Mouse (Mus musculus) spleen, adult 10 weeks (tissue): ENCODE measurements around the gene Olfr1113. TPM values are rescaled to one million over a fixed set of nuclear protein-coding genes. Genes with fewer than 3 reads are reported as not detected.

Source experiments
- polyA plus RNA-seq: library from polyadenylated mRNA; stranded (reverse); fragments of 350-450 nt; fragmentation: Illumina TruSeq; extraction: RNeasy Lipid Tissue Mini Kit (QIAGEN cat#74804); gene quantifications from one replicate; pipeline ENCODE4 v1.2.3, GENCODE M21; 2015; ENCODE audit warnings: low replicate concordance; ENCODE audit not compliant: insufficient read depth

Gene Olfr1113
- polyA plus RNA-seq, result not detected

GRCm38 (mm10) chr2:87208670-87209069 lies at the start of gene Olfr1113:
Olfr1113 (plus strand) TSS chr2:87208970.

GRCm38 (mm10) chr2:87187498-87187897 lies 21.3 kb upstream of the Olfr1113 start, which contains the start of gene Olfr1112:
Olfr1112 (plus strand) TSS chr2:87187798.

GRCm38 (mm10) chr2:87247713-87248112 lies 38.9 kb downstream of the Olfr1113 start, which contains the start of gene Olfr1115:
Olfr1115 (plus strand) TSS chr2:87248013.

Other genes starting within 250 kb of the Olfr1113 start
- not detected for gene Olfr1099, start 248.3 kb upstream of the Olfr1113 start, polyA plus RNA-seq
- gene Olfr1100, start 229.0 kb upstream of the Olfr1113 start, polyA plus RNA-seq, result not detected
- gene Olfr1101, start 217.7 kb upstream of the Olfr1113 start, polyA plus RNA-seq, result not detected
- gene Olfr1102, start 210.6 kb upstream of the Olfr1113 start, polyA plus RNA-seq, result not detected
- gene Olfr1104, start 181.9 kb upstream of the Olfr1113 start, polyA plus RNA-seq, result not detected
- gene Olfr1105, start 172.4 kb upstream of the Olfr1113 start, polyA plus RNA-seq, result not detected
- gene Olfr1106, start 156.7 kb upstream of the Olfr1113 start, polyA plus RNA-seq, result not detected
- gene Olfr1107, start 133.2 kb upstream of the Olfr1113 start, polyA plus RNA-seq, result not detected
- gene Olfr1109, start 113.0 kb upstream of the Olfr1113 start, polyA plus RNA-seq, result not detected
- not detected for gene Olfr259, start 94.4 kb upstream of the Olfr1113 start, polyA plus RNA-seq
- gene Olfr1110, start 68.7 kb upstream of the Olfr1113 start, polyA plus RNA-seq, result not detected
- gene Olfr1111, start 56.3 kb upstream of the Olfr1113 start, polyA plus RNA-seq, result not detected
- not detected for gene Olfr1112, start 21.2 kb upstream of the Olfr1113 start, polyA plus RNA-seq
- not detected for gene Olfr1115, start 39.0 kb downstream of the Olfr1113 start, polyA plus RNA-seq
- gene Olfr1116, start 58.6 kb downstream of the Olfr1113 start, polyA plus RNA-seq, result not detected
- gene Olfr1118, start 98.6 kb downstream of the Olfr1113 start, polyA plus RNA-seq, result not detected
- gene Olfr1120, start 145.8 kb downstream of the Olfr1113 start, polyA plus RNA-seq, result not detected
- not detected for gene Olfr1121, start 160.9 kb downstream of the Olfr1113 start, polyA plus RNA-seq
- gene Olfr1122, start 176.9 kb downstream of the Olfr1113 start, polyA plus RNA-seq, result not detected
- not detected for gene Olfr1123, start 207.7 kb downstream of the Olfr1113 start, polyA plus RNA-seq
- gene Olfr1124, start 221.3 kb downstream of the Olfr1113 start, polyA plus RNA-seq, result not detected
- not detected for gene Olfr1126, start 245.0 kb downstream of the Olfr1113 start, polyA plus RNA-seq